Mouse (Mus musculus): ENCODE results near the gene Apba2.

Apba2 gene

GRCm38 (mm10) chr7:64728181-64728591 is 226.7 kb downstream of the Apba2 start:
- DNase-seq (ENCODE audit: low read depth, low spot score): no peak

GRCm38 (mm10) chr7:64728816-64729215 is 227.3 kb downstream of the Apba2 start:
- DNase-seq (ENCODE audit: low read depth, low spot score): no peak

GRCm38 (mm10) chr7:64729785-64730184 is 228.3 kb downstream of the Apba2 start:
- DNase-seq (ENCODE audit: low read depth, low spot score): peak; percentile 47

GRCm38 (mm10) chr7:64739131-64739530 is 237.6 kb downstream of the Apba2 start:
- DNase-seq (ENCODE audit: low read depth, low spot score): no peak

- DNase-seq (ENCODE audit: low read depth, low spot score): peak; percentile 80
Measured at GRCm38 (mm10) chr7:64741333-64742307, 240.1 kb downstream of the Apba2 start.

- no peak for DNase-seq (ENCODE audit: low read depth, low spot score)
Measured at GRCm38 (mm10) chr7:64743610-64744009, 242.1 kb downstream of the Apba2 start.

- peak; percentile 42 for DNase-seq (ENCODE audit: low read depth, low spot score)
Measured at GRCm38 (mm10) chr7:64751465-64751864, 250.0 kb downstream of the Apba2 start.

- DNase-seq (ENCODE audit: low read depth, low spot score): no peak
Measured at GRCm38 (mm10) chr7:64752133-64752532, 250.6 kb downstream of the Apba2 start.

GRCm38 (mm10) chr7:64753678-64754077 is 252.2 kb downstream of the Apba2 start:
- DNase-seq (ENCODE audit: low read depth, low spot score): no peak

- no peak for DNase-seq (ENCODE audit: low read depth, low spot score)
Measured at GRCm38 (mm10) chr7:64754161-64754560, 252.7 kb downstream of the Apba2 start.

- DNase-seq (ENCODE audit: low read depth, low spot score): no peak
Measured at GRCm38 (mm10) chr7:64755141-64755540, 253.6 kb downstream of the Apba2 start.

GRCm38 (mm10) chr7:64765595-64765994 is 264.1 kb downstream of the Apba2 start:
- DNase-seq (ENCODE audit: low read depth, low spot score): no peak

GRCm38 (mm10) chr7:64769768-64770167 is 268.3 kb downstream of the Apba2 start:
- DNase-seq (ENCODE audit: low read depth, low spot score): no peak

- no peak for DNase-seq (ENCODE audit: low read depth, low spot score)
Measured at GRCm38 (mm10) chr7:64770779-64771390, 269.4 kb downstream of the Apba2 start.

GRCm38 (mm10) chr7:64773465-64773864 is 272.0 kb downstream of the Apba2 start:
- DNase-seq (ENCODE audit: low read depth, low spot score): no peak

GRCm38 (mm10) chr7:64776708-64777489 is 275.4 kb downstream of the Apba2 start:
- no peak for DNase-seq (ENCODE audit: low read depth, low spot score)

GRCm38 (mm10) chr7:64779501-64779900 is 278.0 kb downstream of the Apba2 start:
- DNase-seq (ENCODE audit: low read depth, low spot score): no peak

- DNase-seq (ENCODE audit: low read depth, low spot score): no peak
Measured at GRCm38 (mm10) chr7:64785040-64785439, 283.5 kb downstream of the Apba2 start.

GRCm38 (mm10) chr7:64791145-64791544 is 289.6 kb downstream of the Apba2 start:
- DNase-seq (ENCODE audit: low read depth, low spot score): no peak

GRCm38 (mm10) chr7:64792031-64792430 is 290.5 kb downstream of the Apba2 start:
- DNase-seq (ENCODE audit: low read depth, low spot score): no peak

GRCm38 (mm10) chr7:64795554-64795953 is 294.0 kb downstream of the Apba2 start:
- DNase-seq (ENCODE audit: low read depth, low spot score): no peak

Data from embryo, embryonic 11.5 days (tissue).